ENCODE assay signal across 8 mouse cellular contexts in the genomic region with DNA sequence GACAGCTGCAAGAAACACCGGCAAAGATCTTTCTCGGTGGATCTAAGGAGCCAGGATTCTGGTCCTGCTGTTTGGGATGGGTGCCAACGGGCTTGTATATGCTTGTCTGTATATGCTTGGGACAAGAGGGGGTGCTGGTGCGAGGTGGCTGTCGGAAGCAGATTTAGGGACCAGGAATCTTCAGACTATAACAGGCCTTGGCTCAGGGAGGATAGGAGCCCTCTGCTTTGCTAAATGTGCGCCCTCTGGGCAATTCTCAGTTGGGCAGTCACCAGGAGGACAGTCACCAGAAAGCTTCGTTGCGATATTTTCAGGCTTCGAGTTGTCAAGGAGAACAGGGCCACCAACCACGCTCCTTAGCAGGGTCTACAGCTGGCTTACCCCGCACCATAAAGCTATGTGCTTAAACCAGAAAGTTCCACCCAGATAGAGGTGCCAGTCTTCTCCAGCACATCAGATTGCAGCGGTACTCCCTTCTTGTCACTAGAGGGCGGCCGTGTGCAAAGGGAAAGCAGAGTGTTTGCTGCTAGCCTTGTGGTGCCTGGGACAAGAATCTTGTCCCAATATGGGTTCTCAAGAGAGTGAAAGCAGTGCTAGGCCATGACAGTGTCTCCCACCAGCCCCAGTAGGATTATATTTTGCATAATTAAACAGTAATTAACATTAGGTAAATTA. TPM values are rescaled to one million over a fixed set of nuclear protein-coding genes. Genes with fewer than 3 reads are reported as not detected.
A peak's percentile ranks its signal among the peaks of the same experiment; 100 is the strongest.
DNase-seq lines count a peak whose midpoint lies in the region; ATAC-seq and TF ChIP-seq lines count a peak whose summit lies in the region.

No protein-coding gene starts in this region.

- peak; percentile 28; the same call in 1 of the 2 replicates for ATAC-seq in G1E (ENCODE audit: extremely low read depth, insufficient number of reproducible peaks, low FRiP score, poor library complexity, severe bottlenecking)
- no peak for ATAC-seq in hindbrain, embryonic 11.5 days (ENCODE audit: low FRiP score)

- no peak overlapping the region for H3K9ac ChIP-seq in hindbrain, embryonic 11.5 days (ENCODE audit: low read depth, low read length)

- H3K27ac ChIP-seq in bone marrow macrophage, adult 2 months (ENCODE audit: insufficient read depth, low read depth, low read length) = no peak overlapping the region
- no peak overlapping the region for H3K27ac ChIP-seq in embryonic fibroblast, embryonic 13.5 days (ENCODE audit: insufficient read depth, low read length)
- no peak overlapping the region for H3K27ac ChIP-seq in hindbrain, embryonic 11.5 days (ENCODE audit: low read depth, low read length)

- peaks cover 2% of the 10 kb centered on the region; the same call in 1 of the 2 replicates for H3K4me1 ChIP-seq in G1E (ENCODE audit: insufficient read depth, low read depth, low read length)
- no peaks in the 10 kb centered on the region for H3K4me1 ChIP-seq in bone marrow macrophage, adult 2 months (ENCODE audit: control insufficient read depth, insufficient read depth, low read length)
- H3K4me1 ChIP-seq in embryonic fibroblast, embryonic 13.5 days (ENCODE audit: control insufficient read depth, insufficient read depth, low read length) = no peaks in the 10 kb centered on the region
- H3K4me1 ChIP-seq in hindbrain, embryonic 11.5 days (replicated peaks; ENCODE audit: control insufficient read depth, insufficient read depth, low read length) = no peaks in the 10 kb centered on the region

- peaks cover 49% of the 10 kb centered on the region for H3K27me3 ChIP-seq in G1E (ENCODE audit: insufficient read depth, low read length)
- no peaks in the 10 kb centered on the region for H3K27me3 ChIP-seq in hindbrain, embryonic 11.5 days (ENCODE audit: control insufficient read depth, insufficient read depth, low read length)

- no peak for TF ChIP-seq POLR2A in bone marrow macrophage, adult 2 months (IDR thresholded peaks at IDR 0.05; ENCODE audit: borderline replicate concordance, low read depth, low read length)
- no peak for TF ChIP-seq POLR2A in embryonic fibroblast, embryonic 13.5 days (IDR thresholded peaks at IDR 0.05; ENCODE audit: low read depth, low read length)

- WGBS in hindbrain, embryonic 11.5 days = 43% methylated on average over 14 of the region's 14 CpGs

- TF ChIP-seq CTCF in G1E (IDR thresholded peaks at IDR 0.05; ENCODE audit: low read depth, low read length) = peak; percentile 95
- TF ChIP-seq CTCF in bone marrow macrophage, adult 2 months (IDR thresholded peaks at IDR 0.05; ENCODE audit: low read depth, low read length) = peak; percentile 76
- peak; percentile 95 for TF ChIP-seq CTCF in embryonic fibroblast, embryonic 13.5 days (IDR thresholded peaks at IDR 0.05; ENCODE audit: borderline replicate concordance, insufficient read depth, low read length)

- H3K4me3 ChIP-seq in G1E (ENCODE audit: low read depth, low read length) = no peak overlapping the region
- no peak overlapping the region for H3K4me3 ChIP-seq in bone marrow macrophage, adult 2 months (ENCODE audit: insufficient read depth, low read length)
- H3K4me3 ChIP-seq in embryonic fibroblast, embryonic 13.5 days (ENCODE audit: insufficient read depth, low read length) = no peak overlapping the region
- no peak overlapping the region for H3K4me3 ChIP-seq in hindbrain, embryonic 11.5 days (ENCODE audit: low read depth, low read length)

- no peak overlapping the region for H3K4me2 ChIP-seq in hindbrain, embryonic 11.5 days (replicated peaks; ENCODE audit: low read depth, low read length)

- no peaks in the 10 kb centered on the region for H3K36me3 ChIP-seq in G1E (replicated peaks)
- H3K36me3 ChIP-seq in hindbrain, embryonic 11.5 days (ENCODE audit: control insufficient read depth, insufficient read depth, low read length) = no peaks in the 10 kb centered on the region

- H3K9me3 ChIP-seq in G1E (replicated peaks) = no peaks in the 10 kb centered on the region
- H3K9me3 ChIP-seq in hindbrain, embryonic 11.5 days (ENCODE audit: control insufficient read depth, low read length) = no peaks in the 10 kb centered on the region

- DNase-seq in G1E (ENCODE audit: low spot score) = peak; percentile 81
- DNase-seq in hindbrain, embryonic 11.5 days (ENCODE audit: low spot score) = peak; percentile 88
- DNase-seq in layer of hippocampus, adult 9-10 months (ENCODE audit: low spot score) = peak; percentile 42
- peak; percentile 78 for DNase-seq in lung, postnatal 14 days
- peak; percentile 86 for DNase-seq in retina, postnatal 1 day
- peak; percentile 44 to 46 for DNase-seq in thymus, postnatal 36 days

RNA-seq across cellular contexts. Expression of a gene that starts 12.5 kb away (rescaled TPM):
- total RNA-seq in G1E (2014; fragmentation: Nextera tagmentation) (not detected in 2 replicates), G1E (2017) (not detected in 2 replicates)
- not detected in 2 replicates for polyA plus RNA-seq in G1E (2012)
- not detected in 2 replicates for polyA plus RNA-seq in bone marrow macrophage, adult 2 months (2012; ENCODE audit: insufficient read depth, insufficient read length, missing spikeins)
- 0.61 and 0.68 TPM in 2 replicates for polyA plus RNA-seq in embryonic fibroblast, embryonic 13.5 days (2011; ENCODE audit: insufficient read length, low read depth, missing spikeins)
- polyA plus RNA-seq in hindbrain, embryonic 11.5 days (2014; fragmentation: Nextera tagmentation; extraction: Ambion mirVana) = 1.7 and 2.2 TPM in 2 replicates

RNA-seq across cellular contexts. Expression of a gene that starts 13.4 kb away (rescaled TPM):
- total RNA-seq in G1E (2014; fragmentation: Nextera tagmentation) (not detected in 2 replicates), G1E (2017) (0.05 and 0.06 TPM in 2 replicates)
- polyA plus RNA-seq in G1E (2012) = 0.01 TPM in 1 of 2 replicates, not detected in the other
- polyA plus RNA-seq in bone marrow macrophage, adult 2 months (2012; ENCODE audit: insufficient read depth, insufficient read length, missing spikeins) = 0.64 TPM in 1 of 2 replicates, not detected in the other
- 1.1 and 2.3 TPM in 2 replicates for polyA plus RNA-seq in embryonic fibroblast, embryonic 13.5 days (2011; ENCODE audit: insufficient read length, low read depth, missing spikeins)
- polyA plus RNA-seq in hindbrain, embryonic 11.5 days (2014; fragmentation: Nextera tagmentation; extraction: Ambion mirVana) = 0.08 and 0.14 TPM in 2 replicates
